Mouse (Mus musculus) gastrocnemius, postnatal 10 days (tissue): ENCODE results near the gene Arhgap15. TPM values are rescaled to one million over a fixed set of nuclear protein-coding genes. Genes with fewer than 3 reads are reported as not detected.
"Not testable (repeated sequence)": the region's sequence is repeated elsewhere in the genome, so short reads cannot be mapped to it uniquely, and the experiment has no call there.

Source experiments
- DNase-seq: peaks from one replicate; pipeline ENCODE4 v3.0.0; 2021; ENCODE audit warnings: mixed read lengths
- long read RNA-seq, 2 experiments: library from polyadenylated mRNA; stranded (forward); transcript quantifications; one replicate each; pipeline ENCODE4 v2.0.0; 2021
- total RNA-seq, 2 experiments: library from RNA; stranded (reverse); gene quantifications; 2 replicates each; pipeline ENCODE4 v1.2.3; 2021

Arhgap15 gene
- total RNA-seq: 1 to 10 TPM in 1 of 2 experiments, under 1 TPM in 1; 0.72 to 1.1 TPM
- long read RNA-seq, experiment 1, partial matches to known transcripts: 0 of 2 reads
- long read RNA-seq, experiment 1, other reads (novel, unspliced or antisense): 0 of 2 reads
- long read RNA-seq, experiment 2: 0 reads

DNA sequence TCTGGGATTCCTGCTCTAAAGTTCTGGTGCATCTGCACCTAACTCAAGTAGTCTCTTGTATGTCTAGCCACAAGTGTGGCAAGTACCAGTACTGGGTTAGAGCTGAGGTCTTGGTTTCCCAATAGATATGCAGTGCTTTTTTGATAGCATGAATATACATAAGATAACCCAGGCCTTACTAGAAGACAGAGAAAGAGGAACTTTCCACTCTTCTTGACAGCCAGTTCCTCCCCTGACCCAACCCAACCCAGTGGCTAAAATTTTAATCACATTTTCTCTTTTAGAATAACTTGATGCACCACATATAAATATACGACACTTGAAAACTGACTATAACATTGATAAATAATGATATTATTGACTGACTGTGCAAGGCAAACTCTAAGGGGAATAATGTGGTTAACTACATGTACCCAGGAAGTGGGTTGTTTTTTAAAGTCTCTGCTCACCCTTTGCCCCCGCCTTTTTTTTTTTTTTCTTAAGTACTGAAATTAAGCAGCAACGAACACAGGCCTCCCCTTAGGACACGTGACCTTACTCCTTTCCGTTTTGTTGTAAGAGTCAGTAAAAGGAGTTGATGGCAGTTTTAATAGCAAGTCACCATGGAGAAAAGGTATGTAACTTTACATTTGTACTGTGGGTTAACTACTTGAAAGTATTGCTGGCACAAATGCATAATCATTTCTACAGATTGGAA lies at the start of gene Arhgap15:
TSS of gene Arhgap15 (plus strand) at position 538 of the 697 bp plus-strand sequence.
- DNase-seq: no peak

DNA sequence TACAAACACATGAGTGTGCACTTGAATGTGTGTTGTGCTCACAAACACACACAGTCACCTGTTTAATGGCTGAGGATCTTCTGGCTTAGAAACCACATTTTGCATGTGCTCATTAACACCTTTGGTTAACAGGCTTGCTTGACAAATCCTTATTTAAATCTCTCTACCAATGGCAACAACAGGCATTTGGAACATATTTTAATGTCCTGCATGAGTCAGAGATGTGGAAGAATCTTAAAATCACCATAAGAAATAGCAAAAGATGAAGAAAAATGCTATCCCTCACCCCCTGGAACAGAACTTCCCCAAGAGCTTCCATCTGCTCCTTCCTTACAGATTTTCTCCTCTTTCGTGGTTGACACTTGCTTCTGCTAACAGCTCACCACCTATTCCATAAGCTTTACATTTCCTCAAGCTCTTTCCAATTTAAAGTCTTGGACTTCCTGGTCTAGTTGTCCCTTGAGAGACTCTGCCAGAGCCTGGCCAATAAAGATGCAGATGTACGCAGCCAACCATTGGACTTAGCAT lies 35.9 kb upstream of the Arhgap15 start:
- no peak for DNase-seq

DNA sequence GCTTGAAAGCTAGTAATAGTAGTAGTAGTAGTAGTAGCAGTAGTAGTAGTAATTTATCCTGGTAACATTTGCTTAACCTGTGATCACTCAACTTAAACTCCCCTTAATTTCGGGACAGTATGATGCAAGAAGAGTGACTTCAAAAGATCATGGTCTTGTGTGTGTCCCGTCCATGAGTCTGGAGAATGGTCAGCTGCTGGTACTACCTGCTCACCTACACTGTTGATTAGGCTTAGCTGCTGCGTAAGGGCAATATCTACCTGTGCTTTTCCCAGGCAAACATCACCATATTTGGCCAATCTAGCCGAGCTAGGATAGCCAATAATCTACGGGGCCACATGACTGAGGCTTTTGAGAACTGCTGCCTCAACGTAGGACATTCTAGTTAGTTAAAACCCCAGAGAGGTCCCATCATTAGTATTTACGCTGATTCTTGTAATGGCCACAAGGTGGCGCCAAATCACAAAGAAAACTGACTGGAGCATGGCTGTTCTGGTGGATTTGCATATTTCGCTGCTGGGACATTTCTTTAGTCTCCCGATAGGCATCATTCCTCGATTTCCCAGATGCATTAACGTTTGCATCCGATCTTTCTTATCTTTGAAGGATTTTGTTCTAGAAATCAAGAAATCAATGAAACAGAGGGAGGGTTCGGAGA lies 26.0 kb upstream of the Arhgap15 start:
- DNase-seq: peak; percentile 48

DNA sequence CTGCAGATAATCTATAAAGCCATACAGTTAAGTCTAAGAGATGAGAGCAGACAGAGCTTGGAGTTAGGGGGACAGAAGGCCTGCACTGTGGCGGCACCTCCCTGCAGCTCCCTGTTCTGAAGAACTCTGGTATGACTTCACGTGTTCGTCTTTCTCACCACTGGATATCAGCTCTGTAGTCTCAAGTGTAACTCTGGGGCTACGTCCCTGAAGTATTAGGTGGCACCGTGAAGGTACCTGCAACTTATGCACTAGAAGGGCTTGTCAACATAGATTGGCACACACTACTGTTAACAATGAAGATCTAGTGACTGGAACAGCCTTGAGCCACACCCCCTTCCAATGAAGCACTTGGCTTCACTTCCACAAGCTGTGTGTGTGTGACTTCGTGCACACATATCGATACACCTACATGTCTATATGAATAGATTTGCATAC lies 25.5 kb upstream of the Arhgap15 start:
- no peak for DNase-seq

GRCm38 (mm10) chr2:43727181-43727580 lies 21.4 kb upstream of the Arhgap15 start:
- DNase-seq: no peak

GRCm38 (mm10) chr2:43727693-43728092 lies 20.9 kb upstream of the Arhgap15 start:
- no peak for DNase-seq

DNA sequence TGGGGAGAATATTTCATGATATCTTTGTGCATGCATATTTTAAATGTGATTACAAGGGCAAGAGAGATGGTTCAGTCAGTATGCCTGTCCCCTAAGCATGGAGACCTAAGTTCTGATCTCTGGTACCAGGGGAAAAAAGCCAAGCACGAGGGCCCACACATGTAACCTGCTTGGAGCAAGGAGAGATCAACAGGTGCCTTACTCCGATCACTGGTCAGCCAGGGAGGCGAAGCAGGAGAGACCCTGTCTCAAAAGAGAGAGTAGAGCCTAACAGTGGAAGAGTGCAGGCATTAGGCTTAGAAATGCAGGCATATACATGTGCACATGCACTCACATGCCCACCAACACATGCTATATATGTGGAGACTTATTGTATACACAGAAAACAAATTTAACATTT lies 19.8 kb upstream of the Arhgap15 start:
- no peak for DNase-seq

DNA sequence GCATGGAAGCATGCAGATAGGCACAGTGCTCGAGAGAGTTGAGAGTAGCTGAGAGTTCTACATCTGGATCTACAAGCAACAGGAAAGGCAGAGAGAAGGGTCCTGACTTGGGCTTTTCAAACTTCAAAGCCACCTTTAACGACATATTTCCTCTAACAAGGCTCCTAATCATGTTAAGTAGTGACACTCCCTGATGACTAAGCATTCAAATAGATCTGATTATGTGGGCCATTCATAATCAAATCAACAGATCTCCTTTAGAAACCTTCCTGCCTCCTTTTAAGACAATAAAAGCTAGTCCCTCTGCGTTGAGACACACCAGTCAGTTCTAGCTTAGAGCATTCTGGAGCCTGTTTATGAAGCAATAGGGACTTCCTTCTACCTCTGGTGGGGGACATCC lies 16.2 kb upstream of the Arhgap15 start:
- DNase-seq: no peak

- not testable (repeated sequence) for DNase-seq
Measured at GRCm38 (mm10) chr2:43735071-43735470, 13.6 kb upstream of the Arhgap15 start.

GRCm38 (mm10) chr2:43737546-43737945 lies 11.1 kb upstream of the Arhgap15 start:
- no peak for DNase-seq

DNA sequence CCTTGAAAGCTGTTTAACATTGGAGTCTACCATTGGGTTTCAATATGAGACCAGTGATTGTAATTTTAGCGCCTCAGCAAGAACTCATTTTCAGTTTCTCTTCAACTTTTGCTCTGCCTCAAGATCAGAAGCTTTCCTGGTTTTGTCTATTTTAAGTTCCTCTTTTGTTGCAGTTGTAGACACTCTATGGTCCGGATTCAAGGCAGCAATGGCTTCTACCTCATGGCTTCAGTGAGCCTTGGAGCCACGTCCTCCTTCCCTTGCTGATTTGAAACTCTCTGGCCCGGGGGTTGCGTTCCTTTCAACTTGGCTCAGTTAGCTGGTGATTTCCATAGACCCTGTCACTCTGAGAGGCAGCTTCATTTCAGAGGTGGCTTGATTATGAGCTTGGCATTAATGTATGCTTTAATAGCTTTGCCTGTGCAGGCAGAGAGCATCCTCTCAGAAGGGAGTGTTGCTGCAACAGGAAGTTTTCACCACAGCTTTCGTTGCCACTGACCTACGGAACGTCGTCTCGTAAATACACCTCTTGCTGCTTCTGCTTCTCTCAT lies 10.0 kb upstream of the Arhgap15 start:
- no peak for DNase-seq

DNA sequence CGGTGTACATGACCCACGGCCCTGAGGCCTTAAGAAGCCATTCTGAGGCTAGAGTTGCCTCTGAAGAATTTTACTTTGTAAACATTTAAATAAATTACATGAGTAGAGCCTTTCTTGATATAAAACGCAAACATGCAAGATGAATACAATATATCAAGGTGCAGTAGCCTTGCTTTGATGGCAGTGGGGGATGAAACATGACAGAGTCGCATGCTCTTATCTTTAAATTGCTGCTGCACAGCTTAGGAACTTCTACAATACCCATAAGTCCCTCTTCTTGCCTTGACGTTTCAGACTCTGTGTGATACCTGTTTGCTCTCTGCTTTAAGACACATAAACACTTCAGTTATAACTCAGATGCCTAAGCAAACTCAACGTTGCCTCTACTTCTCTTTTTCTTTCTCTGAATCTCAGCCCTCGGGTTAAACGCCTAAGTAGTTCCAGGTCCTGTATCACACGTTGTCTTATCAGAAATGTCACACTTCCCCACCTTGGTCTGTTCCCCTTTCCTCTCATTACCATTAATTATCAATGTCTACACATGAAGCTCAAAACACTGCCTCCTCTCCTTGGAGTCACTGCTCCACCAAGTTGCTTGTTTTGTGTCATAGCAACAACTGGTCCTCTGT lies 9.3 kb upstream of the Arhgap15 start:
- DNase-seq: no peak

DNA sequence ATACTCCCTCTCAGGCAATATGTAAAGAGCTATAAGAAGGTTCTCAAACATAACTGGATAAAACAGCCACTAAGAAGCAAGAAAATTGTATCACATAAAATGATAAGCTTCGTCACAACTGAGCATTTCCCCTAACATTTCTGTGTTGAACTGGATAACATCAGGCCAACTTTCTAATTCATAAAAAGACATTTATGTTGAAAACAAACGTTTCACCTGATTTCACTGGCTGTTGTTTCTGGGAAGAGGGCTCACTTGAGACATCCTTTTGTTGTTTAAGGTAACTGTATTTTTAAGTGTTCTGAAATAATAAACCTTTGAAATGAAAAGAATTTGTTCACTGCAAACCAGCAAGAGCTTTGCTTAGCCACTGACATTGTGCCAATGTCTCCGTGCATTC lies 697 bp downstream of the Arhgap15 start:
- DNase-seq: no peak

DNA sequence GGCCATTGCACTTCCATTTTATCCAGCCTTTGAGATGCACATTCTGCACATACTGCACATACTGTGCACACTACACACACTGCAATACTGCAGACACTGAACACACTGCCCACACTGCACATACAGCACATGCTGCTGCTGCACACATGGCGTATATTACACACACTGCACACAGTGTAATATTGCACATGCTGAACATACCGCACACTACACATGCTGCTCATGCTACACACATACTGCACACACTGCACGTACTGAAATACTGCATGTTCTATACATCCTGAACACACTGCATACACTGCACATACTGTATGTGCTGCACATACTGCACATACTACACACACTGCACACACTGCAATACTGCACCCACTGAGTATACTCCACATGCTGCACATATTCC lies 7.3 kb downstream of the Arhgap15 start:
- no peak for DNase-seq

GRCm38 (mm10) chr2:43756626-43757025 lies 8.0 kb downstream of the Arhgap15 start:
- DNase-seq: no peak

DNA sequence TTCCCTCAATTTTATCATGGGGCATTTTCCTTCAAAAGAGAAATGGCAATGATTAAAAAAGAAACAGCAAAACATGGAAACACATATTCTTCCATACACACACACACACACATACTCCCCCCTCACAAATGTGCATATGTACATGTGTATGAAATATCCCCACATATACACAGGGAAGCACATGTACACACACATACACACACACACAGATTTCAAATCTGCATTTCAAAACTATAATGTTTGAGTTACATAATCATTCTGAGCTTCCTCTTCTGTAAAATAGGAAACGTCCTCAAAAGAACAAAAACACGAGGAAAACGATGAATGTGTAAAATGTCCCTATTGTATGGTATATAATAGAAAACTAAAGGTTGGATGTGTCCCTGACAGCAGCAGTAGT lies 13.1 kb downstream of the Arhgap15 start:
- DNase-seq: no peak

DNA sequence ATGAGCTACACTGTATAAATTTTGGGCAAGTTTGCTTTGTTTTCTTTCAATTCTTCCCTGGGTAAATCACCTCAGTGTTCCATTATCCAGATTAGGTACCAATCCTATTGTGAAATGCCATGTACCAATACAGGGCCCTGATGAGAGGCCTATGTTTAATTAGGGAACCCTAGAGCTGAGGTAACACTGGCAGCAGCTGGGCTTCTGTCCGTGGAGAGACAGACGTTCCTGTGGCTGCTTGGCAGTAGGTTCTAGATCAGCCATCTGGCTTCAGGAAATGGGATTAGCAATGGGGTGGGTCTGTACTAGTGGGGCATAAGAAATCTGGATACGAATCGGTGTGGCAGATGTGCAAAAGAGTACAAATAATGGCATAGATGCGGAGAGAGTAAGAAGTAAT lies 14.7 kb downstream of the Arhgap15 start:
- DNase-seq: no peak

DNA sequence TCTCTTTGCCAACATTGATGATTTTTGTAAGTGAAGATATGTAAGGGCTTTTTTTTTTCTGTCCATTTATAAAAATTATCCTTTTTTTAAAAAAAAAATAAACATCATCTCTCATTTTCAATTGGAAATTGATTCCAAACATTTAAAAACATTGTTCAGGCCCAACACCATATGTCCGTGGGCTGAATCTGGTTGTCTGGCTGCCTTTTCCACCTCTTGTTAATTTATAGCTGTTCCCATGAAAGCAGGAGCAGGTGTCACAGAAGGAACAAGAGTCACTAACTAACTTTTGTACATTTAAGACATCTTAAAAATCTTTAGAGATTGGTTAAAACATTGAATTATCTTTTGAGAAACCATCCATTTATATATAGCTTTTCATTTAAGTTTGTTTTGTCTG lies 15.8 kb downstream of the Arhgap15 start:
- DNase-seq: no peak

GRCm38 (mm10) chr2:43766200-43766599 lies 17.6 kb downstream of the Arhgap15 start:
- no peak for DNase-seq

- no peak for DNase-seq
Measured at GRCm38 (mm10) chr2:43769850-43770570, 21.4 kb downstream of the Arhgap15 start.

GRCm38 (mm10) chr2:43772640-43773039 lies 24.0 kb downstream of the Arhgap15 start:
- DNase-seq: no peak

- DNase-seq: no peak
Measured at GRCm38 (mm10) chr2:43782157-43782556, 33.5 kb downstream of the Arhgap15 start.
